Mouse (Mus musculus): ENCODE data around the gene Lcn5.
"Not testable (repeated sequence)": the region's sequence is repeated elsewhere in the genome, so short reads cannot be mapped to it uniquely, and the experiment has no call there.

Lcn5 gene

GRCm38 (mm10) chr2:25679559-25679958 is 21.8 kb downstream of the Lcn5 start:
- no peak for DNase-seq (ENCODE audit: low spot score)

GRCm38 (mm10) chr2:25682426-25682825 is 24.7 kb downstream of the Lcn5 start, which contains the start of gene Lcn10:
TSS of gene Lcn10 (plus strand) at chr2:25682726.
- no peak for DNase-seq (ENCODE audit: low spot score)

GRCm38 (mm10) chr2:25686941-25687340 is 29.2 kb downstream of the Lcn5 start:
- DNase-seq (ENCODE audit: low spot score) = no peak

- peak; percentile 32 for DNase-seq (ENCODE audit: low spot score)
Measured at GRCm38 (mm10) chr2:25694605-25695004, 36.9 kb downstream of the Lcn5 start.

GRCm38 (mm10) chr2:25696951-25697350 is 39.2 kb downstream of the Lcn5 start:
- no peak for DNase-seq (ENCODE audit: low spot score)

GRCm38 (mm10) chr2:25698696-25699095 is 40.9 kb downstream of the Lcn5 start:
- DNase-seq (ENCODE audit: low spot score) = no peak

GRCm38 (mm10) chr2:25699743-25700142 is 42.0 kb downstream of the Lcn5 start, which contains the start of gene Obp2a:
TSS of gene Obp2a (plus strand) at chr2:25700043.
- DNase-seq (ENCODE audit: low spot score) = not testable (repeated sequence)

- DNase-seq (ENCODE audit: low spot score) = no peak
Measured at GRCm38 (mm10) chr2:25701001-25701400, 43.2 kb downstream of the Lcn5 start.

GRCm38 (mm10) chr2:25703706-25704105 is 46.0 kb downstream of the Lcn5 start:
- DNase-seq (ENCODE audit: low spot score) = no peak

- peak; percentile 81 for DNase-seq (ENCODE audit: low spot score)
Measured at GRCm38 (mm10) chr2:25706643-25707481, 49.1 kb downstream of the Lcn5 start, which contains the start of gene Bmyc. TSS of gene Bmyc (plus strand) at chr2:25706739.

GRCm38 (mm10) chr2:25708121-25708520 is 50.4 kb downstream of the Lcn5 start:
- DNase-seq (ENCODE audit: low spot score) = peak; percentile 20

GRCm38 (mm10) chr2:25709056-25709455 is 51.3 kb downstream of the Lcn5 start:
- DNase-seq (ENCODE audit: low spot score) = not testable (repeated sequence)

GRCm38 (mm10) chr2:25709791-25710190 is 52.0 kb downstream of the Lcn5 start:
- peak; percentile 31 for DNase-seq (ENCODE audit: low spot score)
